Mouse (Mus musculus): ENCODE data around the gene Gadd45gip1.
A peak's percentile ranks its signal among the peaks of the same experiment; 100 is the strongest.
"Not testable (repeated sequence)": the region's sequence is repeated elsewhere in the genome, so short reads cannot be mapped to it uniquely, and the experiment has no call there.

Gadd45gip1 gene

DNA sequence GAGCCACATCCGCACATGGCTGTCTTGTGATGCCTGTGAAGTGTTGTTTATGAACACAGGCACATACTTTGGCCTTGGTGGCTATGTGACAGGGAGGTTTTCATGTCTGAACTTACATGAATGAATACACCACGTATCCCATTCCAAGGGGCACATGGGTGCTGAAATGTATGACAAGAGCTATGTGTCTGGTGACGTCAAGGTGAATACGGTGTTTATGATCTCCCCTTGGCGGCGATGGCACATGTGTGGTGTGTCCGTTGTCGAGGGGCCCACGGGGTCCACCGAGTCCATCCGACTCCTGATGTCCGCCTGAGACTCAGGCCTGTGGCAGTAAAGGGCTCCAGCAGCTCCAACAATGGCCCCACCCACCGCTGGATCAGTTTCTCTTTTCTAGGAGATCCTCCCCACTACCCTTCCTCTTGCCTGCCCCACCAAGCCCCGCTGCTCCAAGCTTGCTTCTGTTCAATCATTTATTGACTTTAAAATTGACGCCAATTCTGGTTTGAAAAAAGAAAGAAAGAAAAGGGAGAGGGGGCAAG lies 34.0 kb upstream of the Gadd45gip1 start:
- no peak for DNase-seq (ENCODE audit: low spot score)

- DNase-seq (ENCODE audit: low spot score), result no peak
These were observed 33.4 kb upstream of the Gadd45gip1 start for GRCm38 (mm10) chr8:84797971-84798370.

DNA sequence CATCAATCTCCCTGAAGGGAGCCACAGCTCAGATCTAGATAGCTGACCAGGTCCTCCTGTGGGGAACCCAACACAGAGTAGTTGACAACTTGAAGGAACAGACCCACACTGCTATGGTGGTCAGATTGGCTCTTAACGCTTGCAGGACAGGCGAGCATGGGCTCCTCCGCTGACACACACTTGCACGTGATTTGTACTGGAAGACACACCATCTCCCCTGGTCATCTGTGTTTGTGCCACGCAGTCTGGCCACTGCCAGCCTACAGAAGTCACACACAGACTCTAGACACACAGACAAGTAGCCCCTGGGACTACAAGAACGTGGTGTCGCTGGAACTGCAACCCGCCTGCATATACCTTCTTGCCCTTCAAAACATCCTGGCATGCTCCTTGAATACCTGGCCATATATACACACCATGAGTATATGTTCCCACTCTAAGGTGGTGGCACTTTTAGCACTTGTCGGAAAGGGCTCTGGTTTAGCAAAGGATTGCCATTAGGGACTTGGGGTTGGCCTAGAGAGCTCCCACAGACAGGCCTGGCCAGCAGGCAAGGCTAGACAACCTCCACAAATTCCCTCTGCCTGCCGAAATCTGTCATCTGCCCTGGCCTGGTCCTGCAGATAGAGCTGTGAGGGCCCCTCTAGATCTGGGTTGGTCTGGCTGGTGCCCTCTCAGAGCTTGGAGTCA lies 32.7 kb upstream of the Gadd45gip1 start:
- DNase-seq (ENCODE audit: low spot score), result no peak

GRCm38 (mm10) chr8:84799136-84799931 lies 32.0 kb upstream of the Gadd45gip1 start:
- no peak for DNase-seq (ENCODE audit: low spot score)

GRCm38 (mm10) chr8:84799999-84800831 lies 31.1 kb upstream of the Gadd45gip1 start, which contains the start of gene Nfix:
Gene Nfix (minus strand): TSS chr8:84800344.
- no peak for DNase-seq (ENCODE audit: low spot score)

GRCm38 (mm10) chr8:84806031-84806430 lies 25.3 kb upstream of the Gadd45gip1 start:
- no peak for DNase-seq (ENCODE audit: low spot score)

DNA sequence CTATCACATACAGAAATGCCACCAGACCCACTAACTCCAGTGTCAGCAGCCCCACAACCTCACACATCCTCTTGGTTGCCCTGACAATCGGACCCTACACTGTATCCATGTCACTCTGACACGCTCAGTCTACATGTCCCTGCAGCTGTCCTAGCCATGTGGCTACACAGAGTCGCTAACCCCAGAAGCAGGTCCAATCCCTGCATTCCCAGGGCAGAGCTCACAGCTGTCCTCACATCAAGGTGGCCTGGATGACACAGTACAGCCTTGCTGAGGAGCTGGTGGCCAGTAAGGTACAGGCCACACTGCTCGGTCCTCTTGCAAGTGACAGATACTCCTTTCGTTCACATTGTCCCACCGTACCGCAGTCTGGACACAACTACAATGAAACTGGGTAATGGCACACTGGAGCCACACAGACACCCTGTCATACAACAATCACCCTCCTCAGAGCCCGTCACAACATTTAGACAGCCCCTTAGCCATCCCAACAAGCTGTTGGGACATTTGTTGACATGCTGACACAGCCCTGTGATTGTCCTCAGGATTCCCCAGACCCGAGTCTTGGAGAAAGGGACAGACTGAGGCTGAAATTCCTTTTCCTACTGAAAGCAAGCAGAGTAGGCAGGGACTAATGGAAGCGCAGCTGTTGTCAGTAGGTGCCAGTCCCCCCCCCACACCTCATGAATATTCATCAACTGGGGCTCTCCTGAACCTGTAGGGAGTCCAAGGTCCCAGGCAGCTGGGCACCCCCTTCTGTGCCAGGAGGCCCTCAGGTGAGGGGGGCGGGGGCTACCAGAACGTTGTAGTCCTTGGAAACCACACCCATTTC lies 22.0 kb upstream of the Gadd45gip1 start:
- no peak for DNase-seq (ENCODE audit: low spot score)

DNA sequence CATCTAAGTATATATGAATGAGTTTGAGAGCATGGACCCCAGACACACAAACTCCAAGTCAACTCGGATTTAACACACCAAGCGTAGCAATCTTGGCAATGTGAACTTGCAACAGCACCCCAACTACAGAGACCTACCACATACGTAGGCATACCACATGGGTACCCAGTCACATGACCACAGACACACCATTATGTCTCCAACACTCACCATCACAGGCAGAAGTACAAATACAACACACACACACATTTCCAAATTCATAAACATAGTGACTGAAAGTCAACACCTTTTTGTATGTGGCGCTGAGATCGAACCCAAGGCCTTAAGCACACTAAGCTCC lies 21.4 kb upstream of the Gadd45gip1 start:
- DNase-seq (ENCODE audit: low spot score), result no peak

GRCm38 (mm10) chr8:84810896-84811295 lies 20.4 kb upstream of the Gadd45gip1 start:
- DNase-seq (ENCODE audit: low spot score), result peak; percentile 99

GRCm38 (mm10) chr8:84811303-84811702 lies 20.0 kb upstream of the Gadd45gip1 start:
- no peak for DNase-seq (ENCODE audit: low spot score)

GRCm38 (mm10) chr8:84813059-84813458 lies 18.3 kb upstream of the Gadd45gip1 start:
- peak; percentile 80 for DNase-seq (ENCODE audit: low spot score)

GRCm38 (mm10) chr8:84813830-84814229 lies 17.5 kb upstream of the Gadd45gip1 start:
- no peak for DNase-seq (ENCODE audit: low spot score)

DNA sequence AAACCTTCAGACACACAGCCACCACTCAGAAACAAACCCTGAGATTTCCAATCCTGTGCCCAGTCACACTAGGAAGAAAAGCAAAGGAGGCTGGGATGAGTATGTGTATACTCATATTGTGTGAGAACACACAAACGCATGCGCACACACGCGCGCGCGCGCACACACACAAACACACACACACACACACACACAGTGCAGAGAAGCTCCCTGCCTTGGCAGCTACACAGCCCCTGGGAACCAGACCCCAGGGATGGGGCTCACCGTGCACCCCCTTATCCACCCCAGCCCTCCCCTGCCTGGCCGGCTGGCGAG lies 17.1 kb upstream of the Gadd45gip1 start:
- no peak for DNase-seq (ENCODE audit: low spot score)

GRCm38 (mm10) chr8:84814555-84815441 lies 16.5 kb upstream of the Gadd45gip1 start:
- DNase-seq (ENCODE audit: low spot score), result no peak

DNA sequence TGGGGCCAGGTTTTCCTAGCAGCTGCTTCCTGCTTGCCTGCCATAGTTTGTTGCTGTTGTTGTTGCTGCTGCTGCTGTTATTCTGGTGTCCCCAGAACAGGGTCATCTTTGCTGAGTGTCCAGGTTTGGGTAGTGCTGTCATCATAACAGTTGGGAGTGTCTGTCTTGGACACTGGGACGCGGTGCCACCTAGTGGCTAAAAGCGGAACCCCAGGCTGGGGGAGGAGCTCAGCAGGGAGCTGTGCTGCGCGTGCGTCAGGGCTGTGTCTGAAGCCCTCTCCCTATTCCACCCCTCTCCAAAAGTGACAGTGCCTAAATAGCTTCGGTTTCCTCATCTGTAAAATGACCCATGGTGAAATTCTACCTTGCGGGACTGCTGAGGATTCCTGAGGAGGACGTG lies 15.8 kb upstream of the Gadd45gip1 start:
- peak; percentile 99 for DNase-seq (ENCODE audit: low spot score)

DNA sequence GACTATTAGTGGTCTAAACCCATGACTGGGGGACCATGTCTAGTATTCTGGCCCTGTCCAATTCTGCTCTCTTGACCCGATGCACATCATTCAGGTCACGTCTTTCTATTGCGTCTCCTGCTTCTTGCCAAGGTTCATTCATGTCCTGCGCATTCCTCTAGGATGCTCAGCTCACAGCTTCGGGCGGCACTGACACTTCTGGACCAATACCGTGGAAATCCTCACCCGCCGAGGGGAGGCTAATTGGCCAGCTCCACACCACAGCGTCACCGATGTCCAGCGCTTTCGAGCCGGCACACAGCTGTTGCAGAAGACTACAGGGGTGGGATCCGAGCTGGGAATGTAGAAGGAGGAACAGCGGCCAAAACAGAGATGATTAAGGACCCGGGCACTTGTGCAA lies 15.2 kb upstream of the Gadd45gip1 start:
- no peak for DNase-seq (ENCODE audit: low spot score)

DNA sequence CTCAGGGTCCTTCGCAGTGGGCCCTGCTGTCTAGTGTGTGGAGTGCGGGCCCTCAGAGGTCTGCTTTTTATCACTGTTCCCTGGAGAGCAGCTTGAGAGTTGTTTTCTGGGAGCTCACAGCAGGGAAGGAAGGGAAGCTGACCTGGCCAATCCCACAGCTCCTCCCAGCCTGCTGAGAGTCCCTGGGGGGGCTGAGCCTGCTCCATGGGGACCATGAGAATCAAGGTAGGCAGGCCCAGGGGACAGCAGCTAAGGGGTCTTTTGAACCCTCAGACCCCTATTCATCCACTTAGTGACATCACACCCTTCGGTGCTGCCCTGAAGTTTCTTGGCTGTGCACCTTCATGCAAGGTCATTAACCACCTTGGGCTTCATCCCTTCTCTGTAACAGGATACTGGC lies 8.6 kb upstream of the Gadd45gip1 start, which contains the start of gene Dand5:
TSS of gene Dand5 (minus strand) at position 101 of the 400 bp plus-strand sequence.
- no peak for DNase-seq (ENCODE audit: low spot score)

DNA sequence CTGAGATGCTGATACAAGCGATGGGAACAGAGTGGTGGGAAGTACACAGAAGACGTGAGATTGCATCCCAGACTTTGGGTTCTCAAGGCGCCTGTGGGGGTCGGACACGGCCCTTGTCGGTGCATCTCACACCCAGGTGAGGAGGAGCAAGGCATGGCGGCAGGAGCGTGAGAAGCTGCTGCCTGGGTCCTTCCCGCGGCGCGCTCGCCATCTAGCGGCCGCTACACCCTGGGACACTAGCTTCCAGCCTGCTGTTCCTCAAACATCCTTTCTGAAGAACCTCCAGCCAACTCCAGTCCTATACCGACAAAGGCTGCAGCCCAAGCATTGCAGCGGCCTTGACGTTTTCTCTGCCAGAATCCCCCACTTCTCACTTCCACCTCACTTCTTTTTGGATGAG lies 7.7 kb upstream of the Gadd45gip1 start:
- no peak for DNase-seq (ENCODE audit: low spot score)

GRCm38 (mm10) chr8:84825636-84826035 lies 5.7 kb upstream of the Gadd45gip1 start:
- DNase-seq (ENCODE audit: low spot score), result no peak

DNA sequence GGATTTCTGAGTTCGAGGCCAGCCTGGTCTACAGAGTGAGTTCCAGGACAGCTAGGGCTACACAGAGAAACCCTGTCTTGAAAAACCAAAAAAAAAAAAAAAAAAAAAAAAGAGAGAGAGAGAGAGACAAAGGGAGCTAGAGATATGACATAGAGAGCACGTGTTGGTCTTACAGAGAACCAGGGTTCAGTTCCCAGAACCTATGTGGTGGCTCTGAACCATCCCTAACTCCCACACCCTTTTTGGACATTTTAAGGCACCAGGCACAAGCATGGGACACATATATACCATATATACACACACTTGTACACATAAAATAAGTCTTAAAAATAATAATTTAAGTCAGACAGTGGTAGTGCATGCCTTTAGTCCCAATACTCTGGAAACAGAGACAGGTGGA lies 4.8 kb upstream of the Gadd45gip1 start:
- DNase-seq (ENCODE audit: low spot score), result not testable (repeated sequence)
